Mouse (Mus musculus) CD8-positive naive resting alpha-beta T cell, adult 57 days (primary cell): Measurements from ENCODE around the gene Defb29. TPM values are rescaled to one million over a fixed set of nuclear protein-coding genes. Genes with fewer than 3 reads are reported as not detected.

Source experiments
- total RNA-seq: library from RNA; stranded (reverse); gene quantifications from one replicate; pipeline ENCODE4 v1.2.4, GENCODE M21; 2023

Defb29 gene
- not detected for total RNA-seq

GRCm38 (mm10) chr2:152539944-152540710 lies at the start of gene Defb29:
TSS of gene Defb29 (minus strand) at chr2:152540098.

DNA sequence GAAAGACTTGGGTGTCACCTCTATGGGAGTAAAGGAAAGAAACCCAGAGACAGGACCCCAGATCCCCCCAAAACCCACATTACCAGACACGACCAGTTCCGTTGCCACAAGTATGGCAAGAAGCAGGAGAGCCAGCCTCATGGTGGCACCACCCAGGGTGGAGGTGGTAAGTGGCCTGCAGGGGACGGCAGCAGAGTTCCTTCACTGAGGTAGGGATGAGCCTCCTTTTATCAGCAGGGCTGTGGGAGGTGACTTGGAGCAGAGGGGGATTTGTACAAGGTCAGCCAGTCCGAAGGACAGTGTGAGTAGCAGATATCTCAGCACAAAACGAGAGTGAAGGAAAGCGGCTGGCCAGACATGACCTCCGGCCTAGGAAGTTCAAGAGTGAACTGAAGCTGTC lies 40.2 kb upstream of the Defb29 start, which contains the start of gene Defb19:
TSS of gene Defb19 (minus strand) at position 206 of the 400 bp plus-strand sequence.

GRCm38 (mm10) chr2:152572114-152572794 lies 32.4 kb upstream of the Defb29 start, which contains the start of gene Defb21:
TSS of gene Defb21 (plus strand) at chr2:152572744.

DNA sequence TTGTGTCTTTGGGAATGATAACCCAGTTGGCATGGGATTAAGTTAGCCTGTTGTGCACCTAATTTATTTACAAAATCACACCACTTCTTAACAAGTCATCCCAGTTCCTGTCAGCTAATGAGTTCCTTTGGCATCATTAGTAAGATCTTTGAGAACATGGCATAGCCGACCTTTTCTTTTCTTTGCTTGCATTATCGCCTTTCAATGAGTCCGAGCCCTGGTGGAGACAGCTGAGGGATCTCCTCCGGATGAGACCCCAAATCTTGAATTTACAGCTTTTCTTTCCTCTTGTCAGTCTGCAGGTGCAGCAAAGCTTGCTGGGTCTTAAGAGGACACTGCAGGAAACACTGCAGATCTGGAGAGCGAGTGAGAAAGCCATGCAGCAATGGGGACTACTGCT lies 29.1 kb upstream of the Defb29 start, which contains the start of gene Gm17416:
TSS of gene Gm17416 (plus strand) at position 301 of the 400 bp plus-strand sequence.

GRCm38 (mm10) chr2:152517981-152518380 lies 21.9 kb downstream of the Defb29 start, which contains the start of gene Defb28:
TSS of gene Defb28 (plus strand) at chr2:152518255.

GRCm38 (mm10) chr2:152511592-152511991 lies 28.3 kb downstream of the Defb29 start, which contains the start of gene Defb26:
TSS of gene Defb26 (minus strand) at chr2:152511692.

DNA sequence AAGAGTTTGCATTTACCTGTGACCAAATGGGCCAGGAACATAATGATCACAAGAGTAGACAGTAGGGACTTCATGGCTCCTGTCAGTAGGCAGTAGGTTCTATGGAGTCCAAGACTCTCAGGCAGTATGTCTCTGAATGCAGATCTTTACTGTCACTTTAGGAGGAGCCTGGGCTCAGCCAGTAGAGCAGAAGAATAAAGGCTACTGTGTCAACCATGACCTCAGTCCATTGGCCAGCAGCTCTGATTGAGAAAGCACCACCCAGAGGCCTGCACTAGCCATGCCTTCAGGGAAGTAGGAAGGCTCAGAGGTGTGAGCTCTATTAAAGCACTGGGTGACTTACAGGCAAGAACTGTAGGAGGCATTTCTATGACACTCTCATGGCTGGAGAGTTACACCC lies 49.9 kb downstream of the Defb29 start, which contains the start of gene Defb22:
TSS of gene Defb22 (minus strand) at position 101 of the 400 bp plus-strand sequence.

Other genes with a start within 250 kb of the Defb29 start
- gene Tbc1d20, start 246.3 kb downstream of the Defb29 start, total RNA-seq = 44.0 TPM
- gene Rbck1, start 207.4 kb downstream of the Defb29 start, total RNA-seq = 215 TPM
- gene Trib3, start 196.1 kb downstream of the Defb29 start, total RNA-seq = 10.8 TPM
- gene Nrsn2, start 163.5 kb downstream of the Defb29 start, total RNA-seq = not detected
- gene Sox12, start 142.0 kb downstream of the Defb29 start, total RNA-seq = 1.2 TPM
- 2.9 TPM for gene Zcchc3, start 125.1 kb downstream of the Defb29 start, total RNA-seq
- gene 6820408C15Rik, start 124.5 kb downstream of the Defb29 start, total RNA-seq = not detected
- gene Defb23, start 75.5 kb downstream of the Defb29 start, total RNA-seq = not detected
- gene Defb20, start 63.0 kb downstream of the Defb29 start, total RNA-seq = not detected
- not detected for gene Defb22, start 50.0 kb downstream of the Defb29 start, total RNA-seq
- not detected for gene Defb26, start 28.4 kb downstream of the Defb29 start, total RNA-seq
- gene Defb28, start 21.8 kb downstream of the Defb29 start, total RNA-seq = not detected
- gene Gm17416, start 29.2 kb upstream of the Defb29 start, total RNA-seq = not detected
- not detected for gene Defb21, start 32.6 kb upstream of the Defb29 start, total RNA-seq
- gene Defb19, start 40.2 kb upstream of the Defb29 start, total RNA-seq = not detected
- gene Defb45, start 59.3 kb upstream of the Defb29 start, total RNA-seq = not detected
- gene Defb36, start 64.2 kb upstream of the Defb29 start, total RNA-seq = not detected
- gene Defb25, start 83.0 kb upstream of the Defb29 start, total RNA-seq = not detected
- not detected for gene Rem1, start 86.9 kb upstream of the Defb29 start, total RNA-seq
- gene H13, start 129.4 kb upstream of the Defb29 start, total RNA-seq = 143 TPM
- 20.3 TPM for gene Mcts2, start 146.9 kb upstream of the Defb29 start, total RNA-seq
- 1.4 TPM for gene Id1, start 196.2 kb upstream of the Defb29 start, total RNA-seq
- gene Cox4i2, start 214.1 kb upstream of the Defb29 start, total RNA-seq = not detected